Mouse (Mus musculus) left cerebral cortex, postnatal 36 days (tissue): ENCODE measurements around the gene Camta1. TPM values are rescaled to one million over a fixed set of nuclear protein-coding genes. Genes with fewer than 3 reads are reported as not detected.

ENCODE experiments used
- DNase-seq, 2 experiments: peaks; one replicate each; pipeline ENCODE4 v3.0.0; 2021 to 2022; ENCODE audit warnings: low spot score in 2 of 2, mixed read lengths in 1 of 2
- intact Hi-C: fragments of 180-260 bp; cut with DNase I; formaldehyde crosslinking; loops from one replicate; pipeline ENCODE4 v1.15.1; 2025
- total RNA-seq, 2 experiments: library from RNA; stranded (reverse); gene quantifications; 2 replicates each; pipeline ENCODE4 v1.2.3; 2021

The Camta1 gene
- total RNA-seq, 2 experiments from 2014 or later = 207 to 216 TPM

DNA sequence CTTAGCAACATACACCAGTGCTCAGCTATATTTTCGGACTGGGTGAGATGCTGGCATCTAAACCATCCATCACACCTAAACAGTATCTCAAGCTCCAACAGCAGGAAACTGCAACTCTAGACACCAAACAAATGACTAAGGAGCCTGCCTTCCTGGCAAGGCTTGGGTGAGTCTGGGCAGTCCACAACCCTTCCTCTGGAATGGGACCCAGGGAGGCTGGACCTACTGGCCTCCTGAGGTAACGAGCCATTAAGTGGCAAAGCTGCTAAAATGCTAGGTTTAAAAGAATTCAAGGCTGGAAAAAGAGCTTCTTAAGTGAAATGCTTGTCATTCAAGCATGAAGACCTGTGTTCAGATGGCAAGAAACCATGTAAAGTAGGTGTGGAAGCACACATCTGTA lies 63.0 kb downstream of the Camta1 start:
- intact Hi-C loops = no loop called here
- DNase-seq = no peak

DNA sequence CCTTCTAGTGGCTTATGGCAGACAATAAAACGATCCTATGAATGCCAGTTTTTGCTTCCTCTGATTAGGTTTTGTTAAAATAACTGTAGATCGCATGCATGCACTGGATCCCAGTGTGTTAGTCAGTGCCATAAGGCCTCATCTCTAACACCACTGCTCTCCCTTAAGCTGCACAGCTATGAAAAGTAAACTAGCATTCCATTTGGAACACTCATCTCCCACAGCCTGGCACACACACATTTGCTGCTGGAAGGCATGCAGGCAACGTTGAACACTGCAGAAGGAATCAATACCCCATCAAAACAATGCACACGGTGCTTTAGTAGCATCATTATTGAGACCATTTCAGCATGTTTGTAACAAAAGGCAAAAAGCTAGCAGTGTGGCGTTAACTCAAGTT lies 68.0 kb downstream of the Camta1 start:
- intact Hi-C loops = no loop called here
- DNase-seq = no peak

DNA sequence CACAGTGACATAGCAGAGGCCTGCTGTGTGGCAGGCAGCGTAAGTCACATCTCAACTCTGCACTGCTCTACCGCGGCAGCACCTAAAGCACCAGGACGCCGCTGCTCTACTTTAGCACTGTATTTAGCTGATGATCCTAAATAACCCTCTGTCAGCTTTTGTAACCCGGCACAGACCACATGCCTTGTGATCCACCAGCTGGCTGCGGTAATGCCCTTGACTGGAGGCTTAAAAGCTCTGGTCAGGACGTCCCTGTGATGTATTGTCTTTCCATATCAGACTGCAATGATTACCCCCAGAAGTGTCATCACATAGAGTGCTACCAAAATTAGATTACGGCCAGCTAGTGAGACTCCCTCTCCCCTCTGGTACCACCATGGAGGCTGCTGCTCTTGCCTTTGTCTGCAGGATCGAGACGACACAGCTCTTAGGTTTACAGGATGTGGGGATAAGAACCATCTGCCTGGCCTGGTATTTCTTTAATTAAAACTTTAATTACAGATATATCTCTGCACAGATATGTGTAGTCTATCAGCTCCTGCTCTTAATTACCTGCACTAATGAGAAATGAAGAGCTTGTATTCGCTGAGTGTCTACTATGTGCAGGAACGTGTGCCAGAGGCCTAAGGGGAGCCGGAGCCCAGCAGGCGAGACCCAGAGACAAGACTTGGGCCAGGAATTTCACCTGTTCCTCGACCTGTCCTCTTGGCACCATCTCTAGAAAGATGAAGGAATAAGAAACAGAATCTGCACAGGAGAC lies 74.5 kb downstream of the Camta1 start:
- intact Hi-C loops = no loop called here

DNA sequence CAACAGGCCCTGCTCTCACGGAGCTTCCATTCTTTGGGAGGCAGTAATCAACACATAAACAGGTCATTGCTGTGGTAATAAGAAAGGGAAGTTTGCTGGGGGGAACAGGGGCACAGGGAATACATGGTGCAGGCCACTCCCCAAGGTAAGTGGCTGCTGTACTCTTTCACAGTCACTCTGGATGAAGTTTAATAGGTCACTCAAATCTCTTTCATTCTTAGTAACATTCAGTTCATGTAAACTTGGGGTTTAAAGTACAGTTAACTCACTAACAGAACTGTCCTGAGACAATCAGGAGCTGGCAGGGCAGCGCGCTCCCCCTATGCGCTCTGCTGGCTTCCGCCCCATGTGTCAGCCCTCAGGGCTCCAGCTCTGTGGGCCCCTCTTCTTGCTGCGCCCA lies 81.2 kb downstream of the Camta1 start:
- DNase-seq = no peak
- intact Hi-C loops = no loop called here

More for the DNA sequence above, 74.5 kb downstream of the Camta1 start:
- DNase-seq = no peak

DNA sequence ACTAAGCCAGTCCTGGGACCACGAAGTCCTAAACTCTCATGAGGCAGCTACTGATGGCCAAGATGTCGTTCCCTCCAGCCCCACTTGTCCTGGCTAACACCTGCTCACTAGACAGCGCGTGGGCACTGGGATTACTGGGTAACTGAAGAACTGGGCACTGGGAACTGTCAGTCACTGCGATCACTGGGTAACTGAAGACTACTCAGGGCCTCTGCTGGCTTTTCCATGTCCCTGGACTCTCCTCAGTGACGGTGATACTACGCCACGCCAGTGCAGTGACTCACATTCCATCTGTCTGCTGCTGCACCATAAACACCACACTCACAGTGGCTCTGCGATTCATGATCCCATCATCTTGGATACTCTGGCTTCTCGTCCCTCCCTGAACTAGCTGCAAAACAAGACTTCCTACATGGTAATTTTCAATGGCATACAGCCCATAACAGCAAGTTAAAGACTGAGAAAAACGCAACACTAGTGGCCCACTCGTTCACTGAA lies 81.7 kb downstream of the Camta1 start:
- intact Hi-C loops = no loop called here
- no peak for DNase-seq

DNA sequence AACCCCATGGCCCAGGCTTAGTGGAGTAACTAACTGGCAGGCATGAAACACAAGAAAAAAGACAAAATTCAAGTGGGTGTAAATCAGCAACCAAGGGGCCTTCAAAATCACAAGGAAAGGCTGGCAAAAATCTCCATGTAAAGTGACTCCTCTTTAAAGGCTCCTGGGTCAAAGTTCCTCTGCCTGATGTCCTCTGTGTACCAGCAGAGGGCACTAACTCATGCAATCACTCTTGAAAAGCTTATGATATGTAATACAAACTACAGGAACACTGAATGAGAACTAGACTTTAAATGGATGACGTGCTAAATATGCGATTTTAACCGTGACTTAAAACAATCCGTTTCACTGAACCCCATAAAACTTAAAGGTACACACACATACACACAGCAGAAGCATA lies 83.2 kb downstream of the Camta1 start:
- intact Hi-C loops = no loop called here
- DNase-seq = no peak

DNA sequence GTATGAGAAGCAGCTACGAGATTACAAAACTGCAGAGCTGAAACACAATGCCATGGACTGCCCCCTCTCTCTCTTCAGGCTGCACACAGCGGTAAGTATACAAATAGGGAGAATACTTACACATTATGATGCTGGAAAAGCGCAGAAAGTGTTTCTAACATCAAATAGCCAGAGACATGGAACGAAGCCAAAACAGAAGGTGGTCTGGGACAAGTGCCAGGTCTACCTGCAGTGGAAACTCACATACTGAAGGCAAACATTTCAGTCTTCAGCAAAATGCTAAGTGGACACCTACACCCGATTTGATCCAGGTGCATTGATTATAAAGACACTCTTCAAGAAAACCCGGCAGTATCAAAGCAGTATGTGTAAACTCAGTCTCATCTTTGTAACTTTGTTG lies 84.2 kb downstream of the Camta1 start:
- intact Hi-C loops = no loop called here
- no peak for DNase-seq

DNA sequence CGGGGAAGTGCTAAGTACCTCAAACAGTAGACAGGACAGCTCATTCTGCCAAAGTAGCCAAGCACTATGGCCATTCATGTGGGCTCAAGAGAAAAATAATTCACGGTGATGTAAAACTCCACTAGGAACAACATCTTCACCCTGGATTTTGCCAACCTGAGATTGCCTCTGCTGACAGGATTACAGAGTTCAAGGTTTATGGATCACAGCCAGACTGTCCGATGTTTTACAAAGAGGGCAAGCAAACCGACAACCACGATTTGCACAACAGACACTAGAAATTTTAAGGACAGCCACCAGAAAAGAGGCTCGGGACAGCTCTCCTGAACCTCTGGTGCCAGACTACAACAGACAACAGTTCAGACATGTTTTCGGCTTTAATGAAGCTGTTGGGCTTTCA lies 86.2 kb downstream of the Camta1 start:
- DNase-seq = no peak
- intact Hi-C loops = no loop called here

DNA sequence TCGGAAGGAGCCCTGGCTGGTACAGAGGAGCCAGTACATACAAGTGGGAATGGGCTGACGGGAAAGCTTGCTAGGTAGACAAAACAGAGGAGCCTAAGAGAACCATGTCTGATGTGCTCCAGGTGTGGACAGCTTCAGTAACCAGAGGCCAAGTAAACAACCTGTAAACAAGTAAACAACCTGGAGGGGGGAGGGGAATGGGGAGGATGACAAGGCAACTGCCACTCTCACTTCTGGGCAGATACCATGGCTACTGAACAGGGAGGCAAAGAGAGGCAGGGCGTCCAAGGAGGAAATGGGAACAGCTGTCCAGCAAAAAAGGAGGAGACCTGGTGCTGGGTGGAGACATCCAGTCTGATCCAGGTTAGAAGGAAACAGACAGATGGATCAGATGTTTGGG lies 88.0 kb downstream of the Camta1 start:
- intact Hi-C loops = no loop called here
- DNase-seq = no peak

DNA sequence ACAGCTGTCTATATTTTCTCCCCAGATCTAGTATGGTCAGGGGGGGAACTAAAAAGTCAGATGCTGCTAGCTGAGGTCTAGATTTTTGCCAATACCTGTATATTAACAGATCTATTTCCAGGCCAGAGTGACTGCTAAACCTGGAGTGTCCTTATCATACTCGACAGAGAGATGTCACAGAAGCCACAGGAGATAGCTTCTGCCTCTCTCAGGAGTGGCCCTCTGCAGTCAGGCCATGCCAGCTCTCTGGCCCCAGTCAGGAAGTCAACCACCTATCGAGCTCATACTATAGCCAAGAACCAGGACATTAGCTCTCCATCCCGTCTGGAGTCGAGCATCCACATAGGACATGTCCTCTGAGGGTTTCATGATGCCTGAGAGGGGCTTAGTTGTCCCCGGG lies 88.7 kb downstream of the Camta1 start:
- no peak for DNase-seq
- intact Hi-C loops = no loop called here

DNA sequence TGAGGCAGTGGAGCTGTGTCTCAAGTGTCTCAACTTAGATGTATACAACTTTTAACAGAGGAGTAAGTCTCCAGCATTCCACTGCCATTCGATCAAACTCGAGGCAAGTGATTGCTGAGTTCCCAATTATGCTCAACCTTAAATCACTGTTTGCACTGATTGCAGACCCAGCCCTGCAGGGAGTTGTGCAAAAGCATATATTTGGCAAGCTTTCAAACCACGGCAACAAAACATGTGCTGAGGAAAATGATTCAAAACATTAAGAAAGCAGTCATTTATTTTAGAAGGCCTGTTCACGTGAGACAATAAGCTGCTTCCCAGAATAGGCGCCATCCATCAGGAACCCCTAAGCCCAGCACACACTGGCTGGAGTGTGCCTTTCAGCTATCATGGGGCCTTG lies 91.0 kb downstream of the Camta1 start:
- no peak for DNase-seq
- intact Hi-C loops = no loop called here

DNA sequence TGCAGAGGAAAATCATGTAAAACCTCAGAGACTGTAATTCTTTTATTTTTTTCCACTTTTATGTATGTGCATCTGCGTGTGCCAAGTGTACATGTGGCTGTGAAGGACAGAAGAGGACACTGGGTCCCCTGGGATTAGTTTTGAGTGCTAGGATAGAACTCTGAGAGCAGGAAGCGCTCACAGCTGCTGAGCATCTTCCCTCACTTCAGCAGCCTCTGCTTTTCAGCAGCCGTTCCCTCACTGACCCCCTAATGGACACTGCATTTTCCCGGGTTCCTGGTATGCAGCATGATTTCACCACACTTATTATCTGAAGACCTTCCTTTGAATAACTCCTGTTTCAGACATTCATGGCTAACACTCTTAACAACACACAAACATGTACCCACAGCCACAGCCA lies 93.9 kb downstream of the Camta1 start:
- intact Hi-C loops = no loop called here
- no peak for DNase-seq

DNA sequence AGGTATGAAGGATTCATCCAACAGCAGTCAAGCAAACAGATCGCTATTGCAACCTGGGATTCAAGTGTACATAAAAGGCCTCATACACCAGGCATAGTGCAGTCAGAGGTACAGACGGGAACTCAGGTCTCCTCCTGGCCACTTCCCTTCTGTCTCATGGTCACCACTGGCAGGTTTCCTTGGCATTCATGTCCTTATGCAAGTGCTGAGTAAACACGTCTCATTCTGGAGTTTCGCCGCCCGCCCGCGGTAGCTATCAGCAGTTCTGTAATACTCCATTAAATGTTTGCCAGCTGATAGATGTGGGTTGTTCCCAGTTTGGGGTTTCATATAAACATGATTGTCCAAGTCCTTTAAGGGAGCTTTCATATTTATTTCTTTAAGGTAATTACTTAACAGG lies 94.3 kb downstream of the Camta1 start:
- intact Hi-C loops = no loop called here

DNA sequence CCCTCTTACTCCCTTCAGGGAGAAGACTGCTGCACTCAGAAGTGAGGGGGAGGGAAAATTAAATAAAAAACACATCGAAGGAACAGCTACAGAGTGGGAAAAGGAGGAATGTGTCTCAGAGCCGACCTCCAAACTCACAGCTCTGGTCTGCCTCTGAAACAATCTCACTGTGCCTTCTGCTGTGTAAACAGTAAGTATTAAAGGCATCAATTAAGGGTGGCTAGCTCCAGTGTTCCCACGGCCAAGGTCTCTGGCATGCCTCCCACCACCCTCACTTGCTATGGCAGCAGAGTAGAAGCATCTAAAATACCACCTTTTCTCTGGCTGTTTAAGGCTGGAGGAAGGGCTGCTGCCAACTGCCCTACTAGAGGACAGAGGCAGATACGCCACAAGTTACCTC lies 96.3 kb downstream of the Camta1 start:
- DNase-seq = peak; percentile 12 to 23
- intact Hi-C loops = no loop called here

More for the DNA sequence above, 94.3 kb downstream of the Camta1 start:
- no peak for DNase-seq

DNA sequence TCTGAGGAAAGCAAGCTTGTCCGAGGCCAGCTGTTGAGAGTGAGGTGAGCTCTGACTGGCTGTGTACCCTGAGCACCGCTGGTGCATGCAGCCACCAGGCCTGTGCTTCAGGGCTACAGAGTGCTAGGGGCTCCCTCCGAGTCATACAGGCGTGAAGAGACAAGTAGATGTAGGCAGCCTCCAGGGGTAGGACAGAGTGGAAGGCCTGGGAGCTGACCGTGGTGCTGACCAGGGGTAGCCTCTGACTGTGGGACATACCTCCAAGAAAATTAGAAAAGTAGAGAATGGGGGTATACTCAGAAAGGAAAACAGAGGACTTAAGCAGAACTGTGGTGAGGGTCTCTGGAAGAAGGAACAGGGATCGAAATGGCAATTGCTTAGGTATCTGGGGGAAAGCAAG lies 97.7 kb downstream of the Camta1 start:
- DNase-seq = no peak
- intact Hi-C loops = no loop called here

DNA sequence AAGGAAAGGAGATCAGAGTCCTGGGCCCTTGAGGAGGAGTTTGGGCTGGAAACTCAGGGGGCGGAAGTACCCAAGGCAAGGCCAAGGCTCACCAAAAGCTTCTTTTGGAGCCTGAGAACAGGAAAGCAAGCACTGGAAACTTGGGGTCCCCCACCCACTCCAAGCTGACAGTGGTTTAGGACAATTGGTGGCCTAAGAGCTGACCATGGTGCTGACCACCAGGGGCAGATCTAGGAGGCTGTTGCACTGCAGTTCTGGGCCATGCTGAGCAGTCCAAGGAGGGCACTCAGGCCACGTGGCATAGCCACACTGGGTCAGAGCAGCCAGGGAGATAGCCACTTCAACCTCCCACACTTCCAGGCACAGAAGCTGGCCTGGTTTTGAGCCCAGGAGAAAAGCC lies 102.6 kb downstream of the Camta1 start:
- intact Hi-C loops = no loop called here

DNA sequence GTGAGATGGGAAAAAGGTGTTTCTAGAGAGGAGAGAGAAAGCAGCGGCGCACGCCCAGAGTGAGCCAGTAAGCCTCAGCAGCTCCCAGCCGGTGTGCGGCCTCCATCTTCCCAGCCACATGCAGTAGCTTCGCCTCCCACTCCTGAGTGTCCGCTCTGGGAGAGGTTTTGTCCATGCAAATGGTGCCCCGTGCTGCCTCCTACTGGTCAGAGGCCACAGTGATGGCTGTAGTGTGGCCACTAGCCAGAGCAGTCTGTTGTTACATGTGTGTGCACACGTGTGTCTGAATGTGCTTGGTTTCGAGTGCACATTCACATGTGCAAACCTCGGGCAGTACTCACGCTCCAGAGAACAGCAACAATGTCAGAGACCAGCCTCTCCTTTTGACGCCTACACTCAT lies 103.3 kb downstream of the Camta1 start:
- DNase-seq = no peak
- intact Hi-C loops = no loop called here

More for the DNA sequence above, 102.6 kb downstream of the Camta1 start:
- DNase-seq = no peak

DNA sequence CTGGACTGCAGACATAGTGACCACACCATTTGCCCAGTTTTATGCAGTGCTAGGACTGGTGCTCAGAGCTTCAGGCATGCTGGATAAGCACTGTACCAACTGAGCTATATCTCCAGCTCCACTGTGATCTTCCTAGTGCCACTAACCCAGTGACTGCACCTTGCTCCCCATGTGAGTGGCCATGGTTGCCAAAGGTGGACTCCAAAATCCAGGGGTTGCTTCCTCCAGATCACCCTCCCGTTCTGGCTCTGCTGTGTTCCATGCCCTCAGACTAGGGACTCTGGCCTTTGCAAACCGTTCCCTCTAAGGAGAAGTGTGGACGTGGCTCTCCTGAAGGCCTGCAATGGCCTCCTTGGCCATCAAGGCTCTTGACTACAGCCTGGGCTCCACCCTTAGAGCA lies 104.4 kb downstream of the Camta1 start:
- intact Hi-C loops = no loop called here
- no peak for DNase-seq

DNA sequence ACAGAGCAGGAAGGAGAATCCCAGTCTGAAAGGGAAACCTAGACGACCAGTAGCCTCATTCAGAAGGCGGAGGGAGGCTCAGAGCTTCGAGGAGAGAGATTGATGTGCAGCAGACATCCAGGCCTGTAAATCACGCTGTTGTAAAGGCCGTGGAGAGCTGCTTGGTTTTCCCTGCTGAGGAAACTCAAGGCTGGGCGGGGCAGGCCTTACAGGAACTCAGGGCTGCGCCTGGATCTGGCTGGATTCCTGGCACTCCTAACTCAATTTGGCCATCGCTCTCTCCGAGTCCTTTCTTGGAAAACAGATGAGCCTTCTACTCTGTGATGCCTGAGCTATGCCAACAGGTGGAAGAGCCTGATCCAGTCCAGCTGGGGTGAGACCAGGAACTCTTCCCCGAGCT lies 105.3 kb downstream of the Camta1 start:
- DNase-seq = no peak
- intact Hi-C loops = no loop called here

DNA sequence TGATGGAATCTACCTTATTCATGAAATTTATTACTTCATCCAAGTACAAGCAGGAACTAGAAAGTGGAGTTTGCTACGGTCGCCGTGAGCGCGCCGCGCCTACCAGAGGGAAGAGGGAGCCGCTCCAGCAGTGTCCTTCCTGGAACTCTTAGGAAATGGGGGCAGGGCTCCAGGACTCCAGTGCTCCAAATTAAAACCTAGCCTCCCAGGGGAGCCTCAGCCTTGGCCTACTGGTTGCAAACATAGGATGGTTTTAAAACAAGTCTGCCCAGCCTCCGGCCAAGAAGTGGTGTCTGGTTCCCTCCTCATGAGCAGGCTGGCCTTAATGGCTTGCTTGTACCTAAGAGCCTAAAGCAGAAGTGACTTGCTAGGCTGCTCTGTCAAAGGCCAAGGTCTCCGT lies 108.4 kb downstream of the Camta1 start:
- intact Hi-C loops = no loop called here
- DNase-seq = no peak

DNA sequence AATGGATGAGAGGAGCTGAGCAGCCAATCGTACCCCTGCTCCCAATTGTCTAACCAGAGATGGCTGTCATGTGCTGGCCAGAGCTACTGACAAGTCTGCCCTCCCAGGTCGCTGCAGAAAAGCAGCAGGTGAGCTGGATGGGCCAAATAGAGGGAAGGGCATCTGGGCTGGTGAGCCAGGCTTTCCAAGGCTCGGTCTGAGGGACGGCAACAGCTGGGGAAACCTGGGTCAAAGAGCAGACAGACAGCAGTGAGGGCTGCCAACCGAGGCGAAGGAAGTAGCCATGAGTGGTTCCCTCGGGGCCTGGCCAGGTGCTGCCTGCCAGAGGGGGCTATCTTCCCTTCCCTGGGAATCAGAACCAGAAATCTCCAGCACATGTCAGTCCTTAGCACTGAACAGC lies 109.1 kb downstream of the Camta1 start:
- intact Hi-C loops = no loop called here

More for the DNA sequence above, 109.1 kb downstream of the Camta1 start:
- DNase-seq = no peak
